Mouse (Mus musculus) forebrain, embryonic 11.5 days (tissue): ENCODE results near the gene Ccdc96. TPM values are rescaled to one million over a fixed set of nuclear protein-coding genes. Genes with fewer than 3 reads are reported as not detected.

Experiments
- ATAC-seq: fragments of 200-750 bp; cut with Nextera tagmentation; replicated peaks from 2 replicates; pipeline ENCODE4 v1.8.0; 2017; ENCODE audit warnings: moderate TSS enrichment; ENCODE audit not compliant: low FRiP score
- DNase-seq: peaks from one replicate; pipeline ENCODE4 v3.0.0-alpha.2; 2017; ENCODE audit warnings: low spot score
- H3K27ac ChIP-seq: fragments of 300-500 bp; sonication (generic); 2 replicates; pipeline ENCODE4 v1.5.1; 2014; ENCODE audit warnings: low read depth, low read length
- H3K27me3 ChIP-seq: fragments of 300-500 bp; sonication (generic); 2 replicates; pipeline ENCODE4 v1.6.1; 2014; ENCODE audit warnings: mild to moderate bottlenecking, low read length, mixed read lengths; ENCODE audit not compliant: control insufficient read depth, insufficient read depth
- H3K36me3 ChIP-seq: fragments of 300-500 bp; sonication (generic); 2 replicates; pipeline ENCODE4 v1.6.1; 2014; ENCODE audit warnings: mild to moderate bottlenecking, low read length, moderate library complexity, mixed read lengths; ENCODE audit not compliant: control insufficient read depth, insufficient read depth
- H3K4me1 ChIP-seq: fragments of 300-500 bp; sonication (generic); replicated peaks from 2 replicates; pipeline ENCODE4 v1.6.1; 2014; ENCODE audit warnings: low read length, mixed read lengths; ENCODE audit not compliant: control insufficient read depth, insufficient read depth
- H3K4me2 ChIP-seq: fragments of 300-500 bp; sonication (generic); 2 replicates; pipeline ENCODE4 v1.6.1; 2014; ENCODE audit warnings: low read depth, mild to moderate bottlenecking, low read length, moderate library complexity, mixed read lengths; ENCODE audit not compliant: severe bottlenecking
- H3K4me3 ChIP-seq: fragments of 300-500 bp; sonication (generic); 2 replicates; pipeline ENCODE4 v1.5.1; 2014; ENCODE audit warnings: low read depth, low read length
- H3K9ac ChIP-seq: fragments of 300-500 bp; sonication (generic); 2 replicates; pipeline ENCODE4 v1.6.1; 2014; ENCODE audit warnings: low read length
- H3K9me3 ChIP-seq: fragments of 300-500 bp; sonication (generic); 2 replicates; pipeline ENCODE4 v1.6.1; 2016; ENCODE audit warnings: low read length, mixed read lengths; ENCODE audit not compliant: control insufficient read depth
- WGBS: fragments of 180-500 bp; shearing (Covaris S2); extraction: QIAGEN DNeasy Blood & Tissue Kit; methylation state at CpG from one replicate; pipeline ENCODE4 v1.1.7; 2014; 5-methylcytosine and 5-hydroxymethylcytosine counted together
- polyA plus RNA-seq: library from polyadenylated mRNA; unstranded; fragments of >200 nt; fragmentation: Nextera tagmentation; extraction: Ambion mirVana; gene quantifications from 2 replicates; pipeline ENCODE4 v1.2.1, GENCODE M21; 2014

Gene Ccdc96
- polyA plus RNA-seq, 1 experiment from 2014 or later, result 4.2 TPM

DNA sequence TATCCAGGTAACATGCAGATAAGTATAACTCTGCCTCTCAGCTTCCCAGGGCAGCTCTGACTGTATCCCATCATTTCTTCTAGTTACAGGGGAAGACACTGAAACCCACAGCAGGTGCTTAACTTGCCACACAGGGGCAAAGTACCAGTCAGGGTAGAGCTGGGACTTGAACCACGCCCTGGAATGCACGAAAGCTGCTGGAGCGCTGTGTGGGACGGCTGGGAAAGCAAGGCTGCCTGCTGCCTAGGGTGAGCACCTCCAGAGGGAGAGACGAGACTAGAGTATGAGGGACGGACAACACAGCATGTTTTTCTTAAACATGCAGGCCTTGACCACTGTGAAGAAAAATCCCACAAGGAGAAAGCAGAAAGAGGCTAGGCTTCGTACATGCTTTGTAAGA is 20.8 kb downstream of the Ccdc96 start:
- H3K4me3 ChIP-seq, result no peak overlapping the region
- H3K36me3 ChIP-seq, result no peaks in the 10 kb centered on the region; the same call in 1 of the 2 replicates

DNA sequence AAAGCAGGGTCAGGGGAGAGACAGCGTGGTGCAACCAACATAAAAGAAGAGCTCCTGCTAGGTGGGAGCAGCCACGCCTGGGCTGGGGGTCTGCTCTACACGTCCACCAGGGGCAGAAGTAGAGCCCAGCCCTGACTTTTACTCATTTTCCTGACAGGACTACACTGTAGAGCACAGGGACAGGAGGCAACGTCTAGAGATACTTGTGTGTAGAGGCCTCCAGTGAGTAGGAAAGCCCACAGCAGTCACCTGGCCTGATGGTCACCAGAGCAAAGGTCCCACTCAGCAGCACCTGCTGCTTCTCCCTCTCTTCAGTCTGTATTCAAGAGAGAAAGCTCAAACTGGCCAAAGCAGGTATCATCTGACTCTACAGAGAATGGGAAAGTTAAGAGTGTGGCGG is 21.3 kb downstream of the Ccdc96 start:
- H3K4me2 ChIP-seq, result no peak overlapping the region
- H3K9ac ChIP-seq, result no peak overlapping the region
- no peaks in the 10 kb centered on the region for H3K9me3 ChIP-seq
- H3K27me3 ChIP-seq, result no peaks in the 10 kb centered on the region
- no peaks in the 10 kb centered on the region; the same call in 1 of the 2 replicates for H3K36me3 ChIP-seq
- DNase-seq (no peak), ATAC-seq (no peak)
- no peak overlapping the region for H3K27ac ChIP-seq
- H3K4me3 ChIP-seq, result no peak overlapping the region
- 70% methylated on average over 5 of the region's 5 CpGs for WGBS
- H3K4me1 ChIP-seq, result no peaks in the 10 kb centered on the region

More for the DNA sequence above, 20.8 kb downstream of the Ccdc96 start:
- Histone ChIP-seq H3K27ac (no peak overlapping the region), H3K9ac (no peak overlapping the region), H3K4me2 (no peak overlapping the region), H3K9me3 (no peaks in the 10 kb centered on the region), H3K27me3 (no peaks in the 10 kb centered on the region), H3K4me1 (no peaks in the 10 kb centered on the region)
- no peak for ATAC-seq
- 89% methylated on average over 7 of the region's 7 CpGs for WGBS
- DNase-seq, result no peak

DNA sequence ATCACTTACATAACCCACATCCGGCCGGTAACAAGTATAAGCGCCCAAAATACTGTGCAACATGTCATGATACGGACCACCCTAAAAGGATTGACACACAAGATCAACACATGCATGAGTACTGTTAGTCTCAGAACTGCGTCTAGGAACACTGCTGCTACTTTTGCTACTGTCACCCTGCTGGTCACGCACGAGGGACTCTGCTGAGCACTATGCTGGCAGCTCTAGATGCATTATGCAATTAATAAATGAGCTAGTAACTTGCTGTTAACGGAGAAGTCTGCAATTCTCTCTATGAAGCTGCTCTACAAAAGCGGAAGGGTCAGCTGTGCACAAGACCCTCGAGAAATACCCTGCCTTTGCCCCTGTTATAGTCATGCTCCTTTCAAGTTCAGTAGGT is 24.0 kb downstream of the Ccdc96 start:
- no peaks in the 10 kb centered on the region for H3K9me3 ChIP-seq
- ATAC-seq (no peak), DNase-seq (no peak)
- H3K27me3 ChIP-seq, result no peaks in the 10 kb centered on the region
- H3K9ac ChIP-seq, result no peak overlapping the region
- H3K4me3 ChIP-seq, result no peak overlapping the region
- no peaks in the 10 kb centered on the region for H3K4me1 ChIP-seq
- H3K36me3 ChIP-seq, result no peaks in the 10 kb centered on the region; the same call in 1 of the 2 replicates
- no peak overlapping the region for H3K4me2 ChIP-seq
- 93% methylated on average over 10 of the region's 10 CpGs for WGBS
- no peak overlapping the region for H3K27ac ChIP-seq

DNA sequence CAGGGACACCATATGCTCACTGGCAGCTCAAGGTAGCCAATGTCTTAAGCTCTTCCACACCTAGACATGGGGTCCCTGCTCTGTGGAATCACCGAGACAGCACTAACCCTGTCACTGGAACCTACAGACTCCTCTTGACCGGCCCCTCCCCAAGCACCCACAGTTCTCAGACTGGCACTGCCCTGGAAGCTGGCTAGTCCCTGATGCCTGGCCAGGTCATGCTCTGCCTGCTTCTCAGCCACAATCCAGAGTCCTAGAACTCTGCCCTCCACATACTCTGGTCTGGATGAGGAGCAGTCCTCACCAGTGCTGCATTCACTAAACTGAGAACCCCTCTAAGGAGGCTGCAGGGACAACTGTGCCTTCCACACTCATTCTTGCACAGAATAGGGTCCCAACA is 26.6 kb downstream of the Ccdc96 start:
- Histone ChIP-seq H3K9me3 (no peaks in the 10 kb centered on the region), H3K9ac (no peak overlapping the region), H3K36me3 (no peaks in the 10 kb centered on the region; the same call in 1 of the 2 replicates), H3K27me3 (no peaks in the 10 kb centered on the region), H3K4me1 (no peaks in the 10 kb centered on the region), H3K4me3 (no peak overlapping the region), H3K4me2 (no peak overlapping the region), H3K27ac (no peak overlapping the region)
- no peak for ATAC-seq
- 97% methylated on average over 2 of the region's 2 CpGs for WGBS
- DNase-seq, result no peak

DNA sequence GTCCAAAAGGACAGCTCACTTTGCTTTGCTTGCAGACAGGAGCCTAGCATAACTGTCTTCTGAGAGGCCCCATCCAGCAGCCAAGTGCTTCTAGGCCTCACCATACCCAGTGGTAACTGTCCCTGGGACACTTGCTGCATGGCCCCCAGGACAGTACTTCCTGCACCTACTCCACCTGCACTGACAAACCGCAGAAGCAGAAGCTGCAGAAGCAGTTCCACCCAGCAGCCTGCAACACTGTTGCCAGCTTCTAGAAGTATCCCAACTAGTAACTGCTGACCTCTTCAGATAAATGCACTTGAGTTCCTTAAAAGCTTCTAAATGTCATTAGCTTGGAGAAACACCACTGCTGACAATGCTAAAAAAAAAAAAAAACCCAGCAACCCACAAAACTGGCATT is 30.7 kb downstream of the Ccdc96 start:
- no peak for ATAC-seq

DNA sequence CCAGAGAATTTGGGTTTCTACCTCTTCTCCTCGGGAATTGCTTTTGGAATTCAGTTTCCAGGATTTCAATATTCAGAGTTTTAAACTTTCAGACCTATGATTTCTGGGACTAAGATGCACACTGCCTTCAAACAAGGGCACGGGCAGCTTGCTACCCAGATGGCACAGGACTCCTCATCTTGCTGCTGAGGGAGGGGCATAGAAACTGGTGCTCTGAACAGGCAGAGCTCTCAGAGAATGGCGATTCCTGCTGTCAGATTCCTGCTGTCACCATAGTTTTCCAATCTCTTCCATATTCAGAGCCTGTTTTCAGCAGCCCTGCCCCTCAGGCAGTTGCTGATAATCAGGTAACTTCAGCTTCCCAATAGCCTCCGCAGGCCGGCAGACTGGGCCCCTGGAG is 31.2 kb downstream of the Ccdc96 start:
- H3K9me3 ChIP-seq, result no peaks in the 10 kb centered on the region
- no peak for ATAC-seq
- H3K4me1 ChIP-seq, result no peaks in the 10 kb centered on the region
- no peak overlapping the region for H3K4me3 ChIP-seq
- no peak overlapping the region for H3K27ac ChIP-seq
- no peak overlapping the region for H3K9ac ChIP-seq
- H3K27me3 ChIP-seq, result no peaks in the 10 kb centered on the region
- no peaks in the 10 kb centered on the region; the same call in 1 of the 2 replicates for H3K36me3 ChIP-seq
- no peak overlapping the region for H3K4me2 ChIP-seq
- WGBS, result 85% methylated on average over 5 of the region's 5 CpGs
- no peak for DNase-seq

More for the DNA sequence above, 30.7 kb downstream of the Ccdc96 start:
- Histone ChIP-seq H3K4me3 (no peak overlapping the region), H3K4me1 (no peaks in the 10 kb centered on the region), H3K9me3 (no peaks in the 10 kb centered on the region), H3K4me2 (no peak overlapping the region), H3K9ac (no peak overlapping the region), H3K27ac (no peak overlapping the region), H3K36me3 (no peaks in the 10 kb centered on the region; the same call in 1 of the 2 replicates), H3K27me3 (no peaks in the 10 kb centered on the region)
- 97% methylated on average over 1 of the region's 1 CpGs for WGBS
- no peak for DNase-seq

DNA sequence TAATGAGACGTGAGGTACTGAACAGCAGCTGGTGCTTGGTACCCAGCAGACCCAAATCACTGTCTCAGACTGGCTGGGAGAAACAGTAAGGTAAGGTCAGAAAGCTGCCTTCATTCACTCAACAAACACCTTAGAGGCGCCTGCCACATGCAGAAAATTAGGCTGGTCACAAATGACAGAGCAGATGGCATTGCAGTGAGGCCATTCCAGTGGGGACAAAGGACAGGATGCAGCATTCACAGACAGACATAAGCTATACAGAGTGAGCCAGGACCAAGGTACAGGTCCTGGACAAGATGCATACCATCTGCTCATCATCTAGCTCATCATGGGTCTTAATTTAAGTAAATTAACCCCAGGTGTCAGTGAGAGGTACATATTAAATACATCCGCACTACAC is 33.2 kb downstream of the Ccdc96 start:
- DNase-seq, result no peak

DNA sequence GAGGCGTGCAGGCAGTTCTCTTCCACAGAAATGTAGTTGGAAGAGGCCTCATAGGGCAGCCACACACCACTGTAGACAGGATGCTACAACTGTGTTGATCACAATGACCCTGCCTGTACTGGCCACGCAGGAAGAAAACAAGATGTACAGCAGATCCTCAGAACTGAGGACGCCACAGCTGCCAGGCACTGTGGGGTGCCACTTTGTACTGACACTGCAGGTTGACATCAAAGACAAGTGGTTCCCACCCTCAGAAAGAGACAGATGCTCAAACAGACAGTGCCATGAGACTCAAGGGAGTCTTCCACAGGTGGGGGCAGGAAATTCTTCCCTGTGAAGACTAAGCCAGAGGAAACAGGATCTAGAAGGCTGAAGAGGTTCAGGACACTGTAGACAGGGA is 35.4 kb downstream of the Ccdc96 start:
- Histone ChIP-seq H3K9ac (no peak overlapping the region), H3K4me1 (no peaks in the 10 kb centered on the region), H3K4me3 (no peak overlapping the region), H3K36me3 (no peaks in the 10 kb centered on the region; the same call in 1 of the 2 replicates), H3K27me3 (no peaks in the 10 kb centered on the region), H3K4me2 (no peak overlapping the region), H3K27ac (no peak overlapping the region), H3K9me3 (no peaks in the 10 kb centered on the region)
- ATAC-seq (no peak), DNase-seq (no peak)
- 78% methylated on average over 3 of the region's 3 CpGs for WGBS

More for the DNA sequence above, 33.2 kb downstream of the Ccdc96 start:
- no peak overlapping the region for H3K4me3 ChIP-seq
- no peak overlapping the region for H3K4me2 ChIP-seq
- no peaks in the 10 kb centered on the region for H3K4me1 ChIP-seq
- no peak overlapping the region for H3K27ac ChIP-seq
- WGBS, result 83% methylated on average over 3 of the region's 3 CpGs
- no peaks in the 10 kb centered on the region for H3K9me3 ChIP-seq
- ATAC-seq, result no peak
- H3K27me3 ChIP-seq, result no peaks in the 10 kb centered on the region
- no peak overlapping the region for H3K9ac ChIP-seq
- no peaks in the 10 kb centered on the region; the same call in 1 of the 2 replicates for H3K36me3 ChIP-seq

DNA sequence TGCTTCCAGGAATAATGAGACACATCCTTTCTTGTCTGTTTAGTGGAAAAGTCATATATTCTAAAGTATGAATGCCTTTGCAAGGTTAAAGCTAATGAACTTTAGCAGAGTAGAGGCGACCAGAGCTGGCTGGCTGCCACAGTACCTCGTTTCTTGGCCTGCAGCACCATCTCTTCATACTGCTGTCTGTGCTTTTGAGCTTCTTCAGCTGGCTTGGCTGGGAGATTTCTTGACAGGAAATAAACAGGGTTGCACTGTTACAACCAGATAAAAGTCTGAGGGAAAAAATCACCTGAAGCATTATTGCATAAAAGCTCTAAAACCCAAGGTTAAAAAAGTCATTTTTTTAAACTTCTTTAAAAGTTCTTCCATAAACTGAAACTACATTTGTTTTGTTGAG is 38.4 kb downstream of the Ccdc96 start:
- no peaks in the 10 kb centered on the region for H3K9me3 ChIP-seq
- no peaks in the 10 kb centered on the region for H3K4me1 ChIP-seq
- DNase-seq (no peak), ATAC-seq (no peak)
- H3K9ac ChIP-seq, result no peak overlapping the region
- H3K36me3 ChIP-seq, result no peaks in the 10 kb centered on the region; the same call in 1 of the 2 replicates
- H3K4me3 ChIP-seq, result no peak overlapping the region
- no peaks in the 10 kb centered on the region for H3K27me3 ChIP-seq
- WGBS, result 88% methylated on average over 2 of the region's 2 CpGs
- H3K4me2 ChIP-seq, result no peak overlapping the region
- H3K27ac ChIP-seq, result no peak overlapping the region
